Mouse (Mus musculus): ENCODE data around the gene Tubb5.

- TF ChIP-seq CTCF (IDR thresholded peaks at IDR 0.05; ENCODE audit: borderline replicate concordance, insufficient read depth, low read depth, low read length) (no peak), POLR2A (IDR thresholded peaks at IDR 0.05; ENCODE audit: borderline replicate concordance, insufficient read depth, low read length) (no peak)
These were observed 25.8 kb downstream of the Tubb5 start for GRCm38 (mm10) chr17:35812307-35812706.
